Mouse (Mus musculus) cortical plate, adult 2 months (tissue): Measurements from ENCODE around the gene Cxcr2. TPM values are rescaled to one million over a fixed set of nuclear protein-coding genes. Genes with fewer than 3 reads are reported as not detected.

ENCODE experiments used
- H3K27ac ChIP-seq: fragments of 200-500 bp; 2 replicates; pipeline ENCODE4 v1.5.1; 2012; ENCODE audit warnings: low read length, control low read depth, inconsistent platforms; ENCODE audit not compliant: insufficient read depth
- H3K4me1 ChIP-seq: fragments of 200-500 bp; 2 replicates; pipeline ENCODE4 v1.6.1; 2011; ENCODE audit warnings: low read length; ENCODE audit not compliant: control insufficient read depth, insufficient read depth
- H3K4me3 ChIP-seq: fragments of 200-500 bp; 2 replicates; pipeline ENCODE4 v1.5.1; 2011; ENCODE audit warnings: mild to moderate bottlenecking, low read length, control low read depth; ENCODE audit not compliant: insufficient read depth
- CTCF ChIP-seq: fragments of 200-500 bp; IDR thresholded peaks from 2 replicates; pipeline ENCODE4 v1.5.1; 2011; ENCODE audit warnings: mild to moderate bottlenecking, control low read depth, low read length; ENCODE audit not compliant: insufficient read depth; ENCODE audit errors: extremely low read depth
- POLR2A ChIP-seq: fragments of 200-500 bp; IDR thresholded peaks from 2 replicates; pipeline ENCODE4 v1.6.1; 2011; ENCODE audit warnings: mild to moderate bottlenecking, low read length, control low read depth; ENCODE audit not compliant: insufficient read depth; ENCODE audit errors: extremely low read depth
- polyA plus RNA-seq: library from polyadenylated mRNA; depleted of rRNA; stranded (reverse); fragments of >200 nt; gene quantifications from 2 replicates; pipeline ENCODE4 v1.2.3, GENCODE M21; 2012; rRNA removed

Cxcr2 gene
- polyA plus RNA-seq, 1 experiment, result not detected

DNA sequence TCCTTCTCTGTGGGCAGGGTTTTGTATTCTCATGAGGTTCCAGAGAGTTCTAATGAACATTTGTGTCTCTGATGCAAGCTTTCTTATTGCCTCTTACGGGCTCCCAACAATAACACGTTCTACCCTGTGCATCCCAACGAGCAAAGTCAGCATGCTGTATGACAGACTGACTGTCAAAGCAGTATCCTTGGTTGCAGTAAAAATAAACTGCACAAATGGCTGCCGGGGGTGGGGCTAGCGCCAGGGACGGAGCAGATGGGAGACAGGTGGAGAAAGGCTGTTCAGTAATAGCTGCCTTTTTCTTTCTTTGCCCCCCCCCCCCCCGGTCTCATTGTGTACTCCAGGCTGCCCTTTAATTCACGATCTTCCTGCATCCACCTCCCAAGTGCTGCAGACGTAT, 54.1 kb downstream of the Cxcr2 start:
- Histone ChIP-seq H3K4me3 (no peak overlapping the region), H3K27ac (no peak overlapping the region), H3K4me1 (peaks cover 3% of the 10 kb centered on the region; the same call in 1 of the 2 replicates)
- TF ChIP-seq CTCF (no peak), POLR2A (no peak)

DNA sequence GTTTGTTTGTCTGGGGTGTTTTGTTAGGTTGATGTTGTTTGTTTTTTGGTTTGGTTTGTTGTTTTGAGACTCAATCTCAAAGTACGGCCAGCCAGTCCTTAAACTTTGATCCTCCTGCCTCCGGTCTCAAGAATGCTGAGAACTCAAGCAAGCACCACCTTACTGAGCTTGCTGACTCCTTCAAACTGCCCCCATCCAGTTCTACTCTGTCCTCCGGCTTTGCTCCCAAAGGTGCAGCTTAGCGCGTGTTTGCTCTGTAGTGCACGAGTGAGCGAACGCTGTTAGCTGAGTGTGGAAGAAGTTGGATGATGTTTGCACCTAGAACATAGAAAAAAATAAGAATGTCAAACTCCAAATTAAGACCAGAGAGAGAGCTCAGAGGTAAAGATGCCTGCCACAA, 55.2 kb downstream of the Cxcr2 start:
- TF ChIP-seq CTCF (no peak), POLR2A (no peak)

More for the DNA sequence above, 55.2 kb downstream of the Cxcr2 start:
- no peak overlapping the region for H3K27ac ChIP-seq
- H3K4me1 ChIP-seq, result peaks cover 3% of the 10 kb centered on the region; the same call in 1 of the 2 replicates
- no peak overlapping the region for H3K4me3 ChIP-seq

Other genes starting within 250 kb of the Cxcr2 start
- gene Tns1, start 29.5 kb upstream of the Cxcr2 start, polyA plus RNA-seq, result 19.3 and 23.0 TPM in 2 replicates
- gene Rufy4, start 28.4 kb upstream of the Cxcr2 start, polyA plus RNA-seq, result not detected in 2 replicates
- gene Cxcr1, start 40.6 kb downstream of the Cxcr2 start, polyA plus RNA-seq, result not detected in 2 replicates
- 232 and 248 TPM in 2 replicates for gene Arpc2, start 82.1 kb downstream of the Cxcr2 start, polyA plus RNA-seq
- not detected in 2 replicates for gene Gpbar1, start 124.6 kb downstream of the Cxcr2 start, polyA plus RNA-seq
- 172 and 173 TPM in 2 replicates for gene Aamp, start 130.7 kb downstream of the Cxcr2 start, polyA plus RNA-seq
- 127 and 138 TPM in 2 replicates for gene Pnkd, start 130.9 kb downstream of the Cxcr2 start, polyA plus RNA-seq
- gene Tmbim1, start 151.6 kb downstream of the Cxcr2 start, polyA plus RNA-seq, result 35.5 and 46.0 TPM in 2 replicates
- 4.6 and 5.1 TPM in 2 replicates for gene Catip, start 208.1 kb downstream of the Cxcr2 start, polyA plus RNA-seq
- 7.6 and 8.9 TPM in 2 replicates for gene Slc11a1, start 221.2 kb downstream of the Cxcr2 start, polyA plus RNA-seq
- gene Ctdsp1, start 237.5 kb downstream of the Cxcr2 start, polyA plus RNA-seq, result 25.4 and 26.8 TPM in 2 replicates